Mouse (Mus musculus) limb, embryonic 10.5 days (tissue): ENCODE measurements around the gene Rpl27a. TPM values are rescaled to one million over a fixed set of nuclear protein-coding genes. Genes with fewer than 3 reads are reported as not detected.

Experiments used
- DNase-seq: peaks from one replicate; pipeline ENCODE4 v3.0.0-alpha.2; 2017; ENCODE audit warnings: low spot score
- H3K27ac ChIP-seq: fragments of 300-500 bp; sonication (generic); 2 replicates; pipeline ENCODE4 v1.5.1; 2016; ENCODE audit warnings: mild to moderate bottlenecking
- H3K27me3 ChIP-seq: fragments of 300-500 bp; sonication (generic); 2 replicates; pipeline ENCODE4 v1.6.1; 2016; ENCODE audit warnings: low read depth, mild to moderate bottlenecking; ENCODE audit not compliant: poor library complexity, severe bottlenecking
- H3K36me3 ChIP-seq: fragments of 300-500 bp; sonication (generic); 2 replicates; pipeline ENCODE4 v1.6.1; 2016; ENCODE audit warnings: mild to moderate bottlenecking, moderate library complexity
- H3K4me1 ChIP-seq: fragments of 300-500 bp; sonication (generic); 2 replicates; pipeline ENCODE4 v1.6.1; 2016
- H3K4me3 ChIP-seq: fragments of 300-500 bp; sonication (generic); 2 replicates; pipeline ENCODE4 v1.5.1; 2016; ENCODE audit warnings: mild to moderate bottlenecking, moderate library complexity
- H3K9me3 ChIP-seq: fragments of 300-500 bp; sonication (generic); replicated peaks from 2 replicates; pipeline ENCODE4 v1.6.1; 2016; ENCODE audit warnings: mild to moderate bottlenecking
- WGBS: fragments of 180-500 bp; shearing (Covaris S2); methylation state at CpG from one replicate; pipeline ENCODE4 v1.1.7; 2016; 5-methylcytosine and 5-hydroxymethylcytosine counted together
- microRNA-seq: library from miRNA; unstranded; fragments of <30 nt; microRNA quantifications from one replicate; pipeline ENCODE4, GENCODE M21; 2017
- polyA plus RNA-seq: library from polyadenylated mRNA; unstranded; fragments of >200 nt; fragmentation: Nextera tagmentation; extraction: Ambion mirVana; gene quantifications from 2 replicates; pipeline ENCODE4 v1.2.1, GENCODE M21; 2016

The Rpl27a gene
- polyA plus RNA-seq, 1 experiment from 2014 or later = 130 TPM

GRCm38 (mm10) chr7:109559536-109559935, 40.6 kb downstream of the Rpl27a start:
- peaks cover 24% of the 10 kb centered on the region for H3K36me3 ChIP-seq
- H3K27me3 ChIP-seq = no peaks in the 10 kb centered on the region
- DNase-seq = no peak
- H3K9me3 ChIP-seq = no peaks in the 10 kb centered on the region
- WGBS = 77% methylated on average over 6 of the region's 6 CpGs
- H3K4me3 ChIP-seq = no peak overlapping the region
- H3K4me1 ChIP-seq = peaks cover 14% of the 10 kb centered on the region; the same call in 1 of the 2 replicates
- H3K27ac ChIP-seq = no peak overlapping the region

DNA sequence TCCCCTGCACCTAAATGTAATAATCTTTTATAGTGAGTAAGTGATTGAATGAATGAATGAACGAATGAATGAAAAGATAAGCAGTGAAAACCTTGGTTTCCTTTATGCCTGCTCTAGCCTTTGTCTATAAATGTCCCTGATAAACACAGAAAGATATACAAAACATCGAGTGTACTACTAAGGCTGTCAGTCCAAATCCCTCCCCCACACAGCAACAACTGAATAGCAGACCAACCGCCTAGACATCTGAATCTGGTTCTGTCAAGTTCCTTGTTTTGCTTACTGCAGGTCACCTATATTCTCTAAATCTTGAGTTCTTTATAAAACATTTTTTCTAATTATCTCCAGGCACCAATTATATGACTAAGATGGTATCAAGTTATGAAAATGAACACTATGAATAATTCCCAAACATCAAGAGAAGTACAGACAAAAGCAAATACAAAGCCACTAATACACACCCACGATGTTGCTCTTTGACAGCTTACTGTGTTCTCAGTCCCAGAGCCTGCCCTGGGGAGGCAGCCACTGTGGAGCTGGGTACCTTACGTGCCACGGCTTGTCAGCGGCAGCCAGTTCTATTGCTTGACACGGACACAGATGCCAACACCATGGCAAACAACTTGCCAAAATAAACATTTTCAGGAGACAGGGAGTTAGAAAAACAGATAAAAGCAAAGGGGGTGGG, 42.7 kb downstream of the Rpl27a start:
- 83% methylated on average over 8 of the region's 8 CpGs for WGBS
- Histone ChIP-seq H3K36me3 (peaks cover 15% of the 10 kb centered on the region), H3K4me3 (no peak overlapping the region), H3K27ac (no peak overlapping the region), H3K4me1 (peaks cover 14% of the 10 kb centered on the region; the same call in 1 of the 2 replicates), H3K27me3 (no peaks in the 10 kb centered on the region), H3K9me3 (no peaks in the 10 kb centered on the region)
- no peak for DNase-seq

DNA sequence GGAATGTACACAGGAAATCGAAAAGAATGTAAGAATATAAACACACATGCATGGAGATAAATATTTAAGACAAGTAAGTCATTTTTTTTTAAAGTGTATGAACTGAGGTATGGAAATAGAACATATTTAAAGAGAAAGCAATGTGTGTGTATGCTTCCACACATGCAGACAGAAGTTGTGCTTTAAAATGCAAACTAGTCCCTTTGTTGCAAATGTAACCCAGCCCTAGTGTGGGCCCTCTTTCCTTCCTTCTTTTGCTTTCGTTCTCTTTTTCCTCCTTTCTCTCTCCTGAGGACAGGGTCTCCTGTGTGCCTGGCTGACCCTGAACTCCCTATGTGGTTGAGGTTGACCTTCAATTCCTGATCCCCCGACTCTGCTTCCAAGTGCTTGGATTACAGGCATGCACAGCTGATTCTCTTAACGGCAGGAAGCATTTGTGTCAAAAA, 43.2 kb downstream of the Rpl27a start:
- H3K27ac ChIP-seq = no peak overlapping the region
- no peak for DNase-seq
- H3K27me3 ChIP-seq = no peaks in the 10 kb centered on the region
- peaks cover 9% of the 10 kb centered on the region for H3K36me3 ChIP-seq
- no peaks in the 10 kb centered on the region for H3K9me3 ChIP-seq
- H3K4me3 ChIP-seq = no peak overlapping the region
- 79% methylated on average over 4 of the region's 4 CpGs for WGBS
- peaks cover 14% of the 10 kb centered on the region; the same call in 1 of the 2 replicates for H3K4me1 ChIP-seq

- 69% methylated on average over 5 of the region's 5 CpGs for WGBS
- H3K4me3 ChIP-seq = no peak overlapping the region
- H3K27ac ChIP-seq = no peak overlapping the region
- no peaks in the 10 kb centered on the region for H3K27me3 ChIP-seq
- peaks cover 14% of the 10 kb centered on the region; the same call in 1 of the 2 replicates for H3K4me1 ChIP-seq
- peaks cover 10% of the 10 kb centered on the region for H3K36me3 ChIP-seq
- DNase-seq = no peak
- H3K9me3 ChIP-seq = no peaks in the 10 kb centered on the region
Measured at GRCm38 (mm10) chr7:109562676-109563075, 43.7 kb downstream of the Rpl27a start.

DNA sequence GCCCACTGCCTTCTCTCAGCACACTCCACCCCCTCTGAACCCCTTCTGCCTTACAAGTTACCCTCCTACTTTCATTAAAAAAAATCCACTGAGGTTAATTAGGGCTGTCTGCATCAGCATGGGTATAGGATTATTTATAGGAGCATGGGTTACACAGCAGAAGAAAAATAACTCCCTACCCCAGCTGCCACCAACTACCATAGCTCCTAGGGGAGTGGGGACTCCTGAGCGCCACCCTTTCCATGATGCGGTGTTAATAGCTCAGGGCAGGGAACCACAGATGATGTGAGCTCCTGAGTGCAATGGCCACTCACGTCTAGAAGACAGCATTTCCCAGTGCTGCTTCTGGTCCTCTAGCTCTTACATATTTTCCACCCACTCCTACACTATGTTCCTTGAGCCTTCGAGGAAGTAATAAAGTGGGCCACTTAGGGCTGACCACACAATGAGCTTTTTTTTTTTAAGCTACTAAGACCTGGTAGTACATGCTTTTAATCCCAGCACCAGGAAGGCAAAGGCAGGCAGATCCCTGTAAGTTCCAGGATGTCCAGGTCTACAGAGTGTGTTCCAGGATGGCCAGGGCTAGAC, 44.9 kb downstream of the Rpl27a start:
- Histone ChIP-seq H3K4me3 (no peak overlapping the region), H3K27ac (no peak overlapping the region), H3K4me1 (peaks cover 14% of the 10 kb centered on the region; the same call in 1 of the 2 replicates), H3K27me3 (no peaks in the 10 kb centered on the region), H3K9me3 (no peaks in the 10 kb centered on the region), H3K36me3 (peaks cover 19% of the 10 kb centered on the region)
- WGBS = 77% methylated on average over 4 of the region's 4 CpGs
- DNase-seq = no peak

DNA sequence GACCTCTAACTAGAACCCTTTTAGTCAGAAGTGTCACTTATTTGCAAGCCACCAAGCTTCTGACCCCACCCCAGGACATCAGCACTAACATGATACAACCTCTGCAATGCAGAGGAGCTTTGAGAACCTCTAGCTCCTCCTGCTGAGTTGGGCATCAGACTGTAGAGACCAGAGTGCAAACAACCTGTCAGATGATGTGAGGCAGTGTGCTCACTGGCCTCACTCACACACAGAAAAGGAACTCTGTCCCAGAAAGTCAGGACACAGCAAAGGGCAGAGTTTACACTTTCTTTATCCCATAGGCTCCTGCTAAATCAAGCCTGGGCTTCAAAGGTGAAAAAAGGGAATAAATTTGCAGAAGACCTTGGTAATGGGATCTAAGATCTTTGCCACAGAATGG, 47.4 kb downstream of the Rpl27a start:
- Histone ChIP-seq H3K27me3 (no peaks in the 10 kb centered on the region), H3K4me3 (no peak overlapping the region), H3K36me3 (peaks cover 24% of the 10 kb centered on the region), H3K27ac (no peak overlapping the region), H3K4me1 (peaks cover 14% of the 10 kb centered on the region; the same call in 1 of the 2 replicates), H3K9me3 (no peaks in the 10 kb centered on the region)
- DNase-seq = no peak

GRCm38 (mm10) chr7:109566841-109567768, 48.2 kb downstream of the Rpl27a start:
- H3K9me3 ChIP-seq = no peaks in the 10 kb centered on the region
- peaks cover 14% of the 10 kb centered on the region; the same call in 1 of the 2 replicates for H3K4me1 ChIP-seq
- H3K4me3 ChIP-seq = no peak overlapping the region
- 78% methylated on average over 11 of the region's 11 CpGs for WGBS
- H3K27ac ChIP-seq = no peak overlapping the region
- no peak for DNase-seq
- H3K27me3 ChIP-seq = no peaks in the 10 kb centered on the region
- H3K36me3 ChIP-seq = peaks cover 24% of the 10 kb centered on the region

DNA sequence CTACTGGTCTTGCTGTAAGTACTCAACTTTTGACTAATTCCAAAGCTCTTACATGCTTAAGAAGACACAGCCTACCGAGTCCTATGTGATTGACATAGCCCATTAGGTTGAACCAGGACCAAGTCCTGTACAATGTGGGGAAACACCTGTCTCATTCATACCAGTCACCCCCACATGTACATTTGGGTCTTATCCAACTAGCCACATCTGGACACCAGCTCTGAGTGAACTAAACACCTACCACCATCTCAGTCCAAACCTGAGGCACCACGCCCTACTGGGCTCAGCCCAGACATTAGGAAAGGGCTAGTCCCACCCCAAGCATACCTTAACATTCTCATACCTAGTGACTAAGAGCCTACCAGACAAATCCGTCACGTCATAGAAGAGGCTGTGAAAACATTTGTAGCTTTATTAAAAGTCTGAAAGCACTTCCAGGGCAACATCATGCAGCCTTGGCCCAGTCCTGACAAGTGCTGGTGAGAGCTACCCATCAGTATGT, 49.5 kb downstream of the Rpl27a start:
- 92% methylated on average over 4 of the region's 4 CpGs for WGBS
- DNase-seq = no peak

More for the DNA sequence above, 49.5 kb downstream of the Rpl27a start:
- Histone ChIP-seq H3K4me3 (no peak overlapping the region), H3K36me3 (peaks cover 24% of the 10 kb centered on the region), H3K4me1 (peaks cover 8% of the 10 kb centered on the region; the same call in 1 of the 2 replicates), H3K9me3 (no peaks in the 10 kb centered on the region), H3K27me3 (no peaks in the 10 kb centered on the region), H3K27ac (no peak overlapping the region)

Small RNA genes within 50 kb of the gene (microRNA-seq; reads per million reads assigned to microRNA genes)
- not detected for gene Gm47284

Other genes starting within 250 kb of the Rpl27a start
- 0.38 and 0.56 TPM in 2 replicates for gene Stk33, start 80.1 kb upstream of the Rpl27a start, polyA plus RNA-seq
- 0.03 and 0.05 TPM in 2 replicates for gene Trim66, start 11.0 kb upstream of the Rpl27a start, polyA plus RNA-seq
- gene St5, start 184.5 kb downstream of the Rpl27a start, polyA plus RNA-seq = 41.4 and 53.5 TPM in 2 replicates
- 26.8 and 27.5 TPM in 2 replicates for gene Akip1, start 184.5 kb downstream of the Rpl27a start, polyA plus RNA-seq
- gene BC051019, start 204.7 kb downstream of the Rpl27a start, polyA plus RNA-seq = not detected in 2 replicates
- gene Ascl3, start 212.6 kb downstream of the Rpl27a start, polyA plus RNA-seq = 0.35 TPM in 1 of 2 replicates, not detected in the other
- 17.3 and 18.0 TPM in 2 replicates for gene Tmem9b, start 233.7 kb downstream of the Rpl27a start, polyA plus RNA-seq